Mouse (Mus musculus): ENCODE measurements around the gene Fbxl7.

Gene Fbxl7

DNA sequence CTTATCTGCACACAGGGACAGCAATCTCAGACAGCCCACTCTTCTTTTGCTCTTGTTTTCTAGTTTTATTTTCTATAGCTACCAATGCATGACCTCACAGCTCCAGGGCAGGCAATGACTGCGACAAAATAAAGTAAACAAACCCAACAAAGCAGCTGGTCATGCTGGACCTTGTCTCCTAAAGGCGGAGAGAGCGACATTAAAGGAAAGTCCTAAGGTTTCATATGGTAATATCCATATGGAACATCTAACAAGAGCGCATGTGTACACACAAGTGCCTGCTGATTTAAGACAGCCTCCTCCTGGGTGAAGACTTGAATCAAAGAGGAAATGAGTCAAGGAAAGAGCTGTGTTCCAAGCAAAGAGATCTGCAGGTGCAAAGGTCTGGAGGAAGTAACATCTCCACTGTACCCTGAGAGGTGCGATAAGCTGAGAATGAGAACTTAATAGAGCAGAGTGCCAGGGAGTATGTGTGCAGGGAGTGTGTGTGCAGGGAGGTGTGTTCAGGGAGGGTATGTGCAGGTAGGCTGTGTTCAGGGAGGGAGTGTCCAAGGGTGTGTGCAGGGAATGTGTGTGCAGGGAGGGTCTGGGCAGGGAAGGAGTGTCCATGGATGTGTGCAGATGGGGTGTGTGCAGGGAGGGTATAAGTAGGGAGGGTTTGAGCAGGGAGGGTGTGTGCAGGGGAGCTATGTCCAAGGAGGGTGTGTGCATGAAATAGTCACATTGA is 193.3 kb downstream of the Fbxl7 start:
- in situ Hi-C loops (cut with MboI, MseI): no loop called here

GRCm38 (mm10) chr15:26693075-26693474 is 202.3 kb downstream of the Fbxl7 start:
- in situ Hi-C loops (cut with MboI, MseI): no loop called here

DNA sequence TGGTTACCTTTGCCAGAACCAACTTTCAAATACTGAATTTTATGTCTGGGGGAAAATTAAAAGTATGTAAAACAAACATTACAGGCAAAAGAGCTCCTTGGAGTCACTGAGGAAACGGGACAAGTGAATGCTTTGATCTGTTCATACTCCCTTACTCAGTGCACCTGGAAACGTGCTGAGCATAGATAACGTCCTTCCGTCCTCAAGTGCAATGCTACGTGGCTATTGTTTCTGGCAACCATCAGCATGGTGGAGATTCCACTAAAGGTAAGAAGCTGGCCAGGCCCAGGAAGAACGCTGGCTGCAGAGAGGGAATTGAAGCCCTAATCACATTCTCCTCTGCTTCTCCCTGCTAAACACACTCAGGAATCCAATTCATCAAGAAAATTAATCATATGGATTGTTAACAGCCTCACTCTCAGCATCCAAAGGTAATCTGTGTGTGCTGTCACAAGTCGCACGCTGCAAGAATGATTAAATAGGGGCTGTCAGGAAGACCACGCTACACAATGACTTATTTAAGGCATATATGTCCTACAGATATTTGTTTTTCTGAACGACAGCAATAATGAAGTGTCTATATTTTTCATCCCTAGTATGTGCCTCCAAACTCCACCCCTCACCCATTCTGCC is 206.8 kb downstream of the Fbxl7 start:
- in situ Hi-C loops (cut with MboI, MseI): loop anchor here (10.0 kb wide), 1 partner anchor 1886 kb away; no protein-coding TSS in a partner anchor

DNA sequence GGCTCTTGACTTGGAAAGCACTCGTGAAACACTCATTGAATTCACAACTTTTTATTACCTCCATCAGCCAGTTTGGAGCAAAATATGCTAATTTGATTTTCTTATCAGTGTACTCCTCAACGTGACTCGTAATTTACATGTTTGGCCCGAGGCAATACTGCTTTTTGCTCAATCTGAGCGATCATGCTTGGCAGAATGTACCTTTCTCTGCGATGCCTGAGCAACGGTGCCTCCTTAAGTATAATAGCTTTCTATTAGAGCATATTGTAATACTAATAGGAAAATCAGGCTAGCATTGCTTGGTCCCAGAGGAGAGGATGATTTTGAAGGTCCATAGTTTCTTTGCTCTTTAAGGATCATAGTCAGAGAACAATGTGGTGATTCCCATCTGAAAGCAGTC is 207.7 kb downstream of the Fbxl7 start:
- in situ Hi-C loops (cut with MboI, MseI): loop anchor here (10.0 kb wide), 1 partner anchor 1887 kb away; no protein-coding TSS in a partner anchor

- in situ Hi-C loops (cut with MboI, MseI): loop anchor here (10.0 kb wide), 1 partner anchor 1893 kb away; no protein-coding TSS in a partner anchor
Observed at GRCm38 (mm10) chr15:26682279-26682678, 213.1 kb downstream of the Fbxl7 start.

DNA sequence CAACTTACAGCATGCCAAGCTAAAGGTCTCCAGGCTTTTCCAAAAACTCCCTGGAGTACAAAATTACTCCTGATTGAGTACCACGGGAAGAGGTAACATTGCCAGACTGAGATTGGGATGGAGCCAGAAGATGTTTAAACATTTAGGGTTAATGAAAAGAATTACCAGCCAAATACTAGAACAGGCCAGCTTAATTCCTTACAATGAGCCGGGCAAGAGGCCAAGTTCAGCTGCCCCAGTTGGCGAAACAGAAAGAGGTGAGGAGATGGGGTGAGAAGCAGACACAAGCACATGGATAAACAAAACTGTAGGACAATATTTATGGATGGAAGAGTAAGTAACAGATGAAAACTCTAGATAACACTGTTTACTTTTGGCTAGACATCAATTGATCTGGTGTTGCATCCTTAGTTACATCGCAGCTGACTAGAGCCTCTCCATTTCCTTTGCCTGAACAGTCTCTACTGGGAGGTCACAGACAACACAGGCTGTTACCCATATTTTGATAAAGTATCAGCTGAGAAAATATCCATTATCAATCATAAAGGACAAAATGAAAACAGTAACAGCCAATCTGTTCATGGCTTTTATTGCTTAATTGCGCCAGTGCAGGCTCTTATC is 222.0 kb downstream of the Fbxl7 start:
- in situ Hi-C loops (cut with MboI, MseI): no loop called here

DNA sequence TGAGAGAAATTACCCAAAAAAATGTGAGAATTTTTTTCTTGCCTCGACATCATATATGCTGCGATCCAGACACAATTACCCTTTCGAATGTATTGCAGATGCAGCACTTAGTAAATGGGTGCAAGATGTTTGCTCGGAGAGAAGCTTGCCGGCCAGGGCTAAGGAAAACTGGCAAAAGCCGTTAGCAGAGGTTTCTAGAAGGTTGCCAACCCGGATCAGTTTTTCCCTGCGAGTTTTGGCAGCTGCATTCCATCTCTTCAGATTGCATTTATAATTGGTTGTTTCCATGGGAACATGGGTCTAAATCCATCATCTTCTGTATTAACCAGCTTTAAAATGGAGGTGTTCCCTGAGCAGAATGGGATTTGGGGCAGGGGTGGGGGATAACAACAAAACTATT is 240.4 kb downstream of the Fbxl7 start:
- in situ Hi-C loops (cut with MboI, MseI): no loop called here

DNA sequence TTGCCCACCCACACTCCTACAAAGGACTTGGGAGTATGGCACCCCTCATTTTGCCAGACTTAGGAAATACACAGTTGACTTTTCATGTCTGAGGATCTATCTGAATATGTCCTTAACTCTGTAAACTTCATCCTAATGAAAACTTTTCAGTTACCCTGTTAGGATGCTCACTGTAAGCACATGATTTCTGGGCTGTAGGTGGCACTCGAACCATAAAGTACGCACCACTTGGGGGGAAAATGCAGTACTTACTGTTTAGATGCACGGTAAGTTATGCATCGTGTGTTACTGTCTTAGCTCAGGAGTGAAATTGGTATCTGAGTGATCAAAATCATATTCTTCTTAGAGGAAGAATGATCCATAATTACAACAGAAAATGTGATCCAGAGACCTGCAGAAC is 252.8 kb downstream of the Fbxl7 start:
- in situ Hi-C loops (cut with MboI, MseI): no loop called here

- in situ Hi-C loops (cut with MboI, MseI): no loop called here
Observed at GRCm38 (mm10) chr15:26639726-26640125, 255.7 kb downstream of the Fbxl7 start.

- in situ Hi-C loops (cut with MboI, MseI): no loop called here
Observed at GRCm38 (mm10) chr15:26635591-26635990, 259.8 kb downstream of the Fbxl7 start.

GRCm38 (mm10) chr15:26628181-26628580 is 267.2 kb downstream of the Fbxl7 start:
- in situ Hi-C loops (cut with MboI, MseI): no loop called here

DNA sequence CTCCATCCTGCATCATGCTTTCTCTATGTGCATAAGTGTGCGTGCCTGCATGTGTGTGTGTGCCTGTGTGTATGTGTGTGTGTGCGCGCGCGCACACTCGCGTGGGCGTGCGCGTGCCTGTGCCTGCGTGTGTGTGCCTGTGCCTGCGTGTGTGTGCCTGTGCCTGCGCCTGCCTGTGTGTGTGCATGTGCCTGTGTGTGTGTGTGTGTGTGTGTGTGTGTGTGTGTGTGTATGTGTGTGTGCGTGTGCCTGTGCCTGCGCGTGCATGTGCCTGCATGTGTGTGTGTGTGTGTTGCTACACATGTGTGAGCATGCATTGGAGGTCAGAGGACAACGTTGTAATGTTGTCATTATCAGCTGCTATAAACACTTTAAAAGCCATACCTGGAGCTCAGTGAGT is 272.1 kb downstream of the Fbxl7 start:
- in situ Hi-C loops (cut with MboI, MseI): no loop called here

GRCm38 (mm10) chr15:26620279-26620678 is 275.1 kb downstream of the Fbxl7 start:
- in situ Hi-C loops (cut with MboI, MseI): no loop called here

DNA sequence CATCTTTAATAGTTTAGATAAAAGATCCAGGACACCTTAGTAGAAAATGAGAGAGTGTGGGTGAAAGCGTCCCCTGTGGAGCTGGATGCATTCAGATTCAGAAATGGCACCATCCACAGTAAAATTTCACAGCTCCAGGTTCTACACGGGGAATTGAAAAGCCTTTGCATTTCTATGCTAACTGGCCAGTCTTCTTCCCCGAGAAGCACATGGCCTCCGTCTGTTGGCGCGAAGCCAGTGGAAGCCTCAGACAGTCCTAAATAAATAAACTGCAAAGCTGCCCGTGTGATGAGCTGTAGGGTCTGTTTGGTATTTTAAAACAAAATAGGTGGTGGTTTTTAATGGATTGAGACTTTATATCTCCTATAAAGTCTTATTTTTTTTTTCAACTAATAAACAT is 276.2 kb downstream of the Fbxl7 start:
- in situ Hi-C loops (cut with MboI, MseI): no loop called here

GRCm38 (mm10) chr15:26596239-26596638 is 299.1 kb downstream of the Fbxl7 start:
- in situ Hi-C loops (cut with MboI, MseI): no loop called here

GRCm38 (mm10) chr15:26579947-26580709 is 315.3 kb downstream of the Fbxl7 start:
- in situ Hi-C loops (cut with MboI, MseI): no loop called here

GRCm38 (mm10) chr15:26578500-26578899 is 316.9 kb downstream of the Fbxl7 start:
- in situ Hi-C loops (cut with MboI, MseI): no loop called here

- in situ Hi-C loops (cut with MboI, MseI): no loop called here
Observed at GRCm38 (mm10) chr15:26566076-26566475, 329.3 kb downstream of the Fbxl7 start.

DNA sequence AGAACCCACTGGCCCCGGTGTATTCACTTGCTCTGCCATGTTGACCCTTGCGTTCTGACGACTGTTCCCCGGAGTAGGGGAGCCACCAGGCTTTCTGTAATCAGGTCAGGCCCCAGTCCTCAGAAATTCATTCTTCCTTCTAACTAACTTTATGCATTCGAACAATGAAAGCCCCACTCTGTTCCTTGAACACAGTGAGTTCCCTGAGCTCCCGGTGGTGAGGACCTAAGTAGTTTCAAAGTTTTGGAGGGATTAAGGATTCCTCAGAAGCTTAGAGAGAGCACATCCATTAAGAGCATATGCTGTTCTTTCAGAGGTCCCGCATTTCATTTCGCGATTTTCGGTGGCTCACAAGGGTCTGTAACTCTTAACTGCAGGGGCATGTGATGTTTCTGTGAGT is 341.8 kb downstream of the Fbxl7 start:
- in situ Hi-C loops (cut with MboI, MseI): no loop called here

DNA sequence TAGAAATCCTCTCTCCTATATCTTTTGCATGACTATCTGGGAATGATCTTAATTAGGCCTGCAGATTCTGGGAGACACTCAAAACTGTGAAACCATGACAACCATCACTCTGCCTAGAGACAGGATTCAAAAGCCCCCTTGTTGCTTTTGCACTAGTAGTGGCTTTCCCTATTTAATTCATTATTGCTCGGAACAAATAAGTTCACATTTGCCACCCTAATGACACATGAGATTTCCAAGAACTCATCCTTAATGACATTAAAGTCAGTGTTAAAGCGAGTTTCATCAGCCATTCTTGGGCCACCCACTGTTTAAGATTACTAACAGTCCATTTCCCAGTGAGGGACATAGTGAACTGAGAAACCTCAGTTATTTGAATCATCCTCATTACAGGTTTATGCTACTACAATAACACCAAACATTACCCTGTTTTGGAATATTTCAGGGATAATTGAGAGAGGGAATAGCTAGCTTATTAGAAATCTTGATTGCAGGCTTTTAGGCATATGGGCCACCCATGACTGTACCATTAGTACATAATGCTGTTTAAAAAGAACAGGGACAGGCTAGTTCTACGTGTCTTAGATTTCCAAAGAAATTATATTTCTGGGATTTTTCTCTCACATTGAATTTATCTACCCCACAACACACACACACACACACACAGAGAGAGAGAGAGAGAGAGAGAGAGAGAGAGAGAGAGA is 361.2 kb downstream of the Fbxl7 start:
- in situ Hi-C loops (cut with MboI, MseI): no loop called here

DNA sequence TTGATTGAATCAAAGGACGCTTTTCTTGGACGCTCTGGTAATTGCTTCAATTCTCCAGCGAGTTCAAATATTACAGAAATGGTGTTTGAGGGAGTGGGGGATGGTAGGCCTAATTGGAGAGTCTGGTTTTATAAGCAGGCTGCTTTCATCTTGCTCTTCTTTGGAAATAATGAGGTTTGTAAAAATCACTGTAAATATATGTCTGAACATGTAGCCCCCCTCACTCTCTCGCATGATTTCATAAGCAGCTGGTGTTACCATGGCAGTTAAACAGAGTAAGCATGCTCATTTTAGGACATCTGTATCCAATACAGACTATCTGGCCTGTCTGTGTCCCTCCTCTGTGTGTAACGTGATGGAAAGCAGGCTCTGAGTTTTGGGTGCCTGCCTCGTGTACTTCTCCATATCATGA is 376.2 kb downstream of the Fbxl7 start:
- in situ Hi-C loops (cut with MboI, MseI): no loop called here

Data from regulatory T cell (primary cell).